Mouse (Mus musculus): ENCODE measurements around the gene Rbm12. TPM values are rescaled to one million over a fixed set of nuclear protein-coding genes. Genes with fewer than 3 reads are reported as not detected.

Rbm12 gene
- polyA plus RNA-seq (2015; fragmentation: Nextera tagmentation; extraction: Ambion mirVana), result 10.0 and 14.5 TPM in 2 replicates

- H3K9ac ChIP-seq, result peak within 1 kb of the TSS; percentile 90
- under 1% methylated on average over 73 of the region's 74 CpGs for WGBS (ENCODE audit: insufficient replicate concordance)
- ATAC-seq (ENCODE audit: low read depth), result peak; percentile 91
These were observed at the start of gene Rbm12, which contains the start of gene Cpne1 for GRCm38 (mm10) chr2:156111358-156112079. TSS of gene Rbm12 (minus strand) at chr2:156111978. TSS of gene Cpne1 (minus strand) at chr2:156111965.

GRCm38 (mm10) chr2:156151538-156151937, 39.8 kb upstream of the Rbm12 start:
- H3K9me3 ChIP-seq (replicated peaks), result no peaks in the 10 kb centered on the region
- ATAC-seq (ENCODE audit: low read depth), result no peak
- no peak overlapping the region for H3K9ac ChIP-seq
- no peak overlapping the region for H3K4me3 ChIP-seq (replicated peaks)
- no peak for DNase-seq
- H3K27me3 ChIP-seq, result no peaks in the 10 kb centered on the region
- H3K4me2 ChIP-seq, result no peak overlapping the region
- H3K27ac ChIP-seq, result no peak overlapping the region
- no peaks in the 10 kb centered on the region; the same call in 1 of the 2 replicates for H3K4me1 ChIP-seq (replicated peaks)
- peaks cover 82% of the 10 kb centered on the region for H3K36me3 ChIP-seq

More at GRCm38 (mm10) chr2:156111358-156112079, at the start of gene Rbm12, which contains the start of gene Cpne1:
- peak within 1 kb of the TSS; percentile 89 for H3K4me3 ChIP-seq (replicated peaks)
- DNase-seq, result peak; percentile 82
- H3K4me2 ChIP-seq, result peak within 1 kb of the TSS; percentile 87
- no peaks in the 10 kb centered on the region for H3K9me3 ChIP-seq (replicated peaks)
- H3K36me3 ChIP-seq, result peaks cover 4% of the 10 kb centered on the region
- no peaks in the 10 kb centered on the region for H3K27me3 ChIP-seq
- H3K27ac ChIP-seq, result peak within 1 kb of the TSS; percentile 82
- peaks cover 31% of the 10 kb centered on the region for H3K4me1 ChIP-seq (replicated peaks)

GRCm38 (mm10) chr2:156147316-156147915, 35.6 kb upstream of the Rbm12 start:
- Histone ChIP-seq H3K36me3 (peaks cover 55% of the 10 kb centered on the region), H3K27ac (no peak overlapping the region), H3K9me3 (replicated peaks) (no peaks in the 10 kb centered on the region), H3K27me3 (no peaks in the 10 kb centered on the region), H3K4me3 (replicated peaks) (no peak overlapping the region), H3K4me2 (no peak overlapping the region), H3K9ac (no peak overlapping the region), H3K4me1 (replicated peaks) (peaks cover 19% of the 10 kb centered on the region)
- DNase-seq, result no peak
- 87% methylated on average over 3 of the region's 3 CpGs for whole genome bisulfite sequencing (ENCODE audit: insufficient replicate concordance)
- ATAC-seq (ENCODE audit: low read depth), result no peak

DNA sequence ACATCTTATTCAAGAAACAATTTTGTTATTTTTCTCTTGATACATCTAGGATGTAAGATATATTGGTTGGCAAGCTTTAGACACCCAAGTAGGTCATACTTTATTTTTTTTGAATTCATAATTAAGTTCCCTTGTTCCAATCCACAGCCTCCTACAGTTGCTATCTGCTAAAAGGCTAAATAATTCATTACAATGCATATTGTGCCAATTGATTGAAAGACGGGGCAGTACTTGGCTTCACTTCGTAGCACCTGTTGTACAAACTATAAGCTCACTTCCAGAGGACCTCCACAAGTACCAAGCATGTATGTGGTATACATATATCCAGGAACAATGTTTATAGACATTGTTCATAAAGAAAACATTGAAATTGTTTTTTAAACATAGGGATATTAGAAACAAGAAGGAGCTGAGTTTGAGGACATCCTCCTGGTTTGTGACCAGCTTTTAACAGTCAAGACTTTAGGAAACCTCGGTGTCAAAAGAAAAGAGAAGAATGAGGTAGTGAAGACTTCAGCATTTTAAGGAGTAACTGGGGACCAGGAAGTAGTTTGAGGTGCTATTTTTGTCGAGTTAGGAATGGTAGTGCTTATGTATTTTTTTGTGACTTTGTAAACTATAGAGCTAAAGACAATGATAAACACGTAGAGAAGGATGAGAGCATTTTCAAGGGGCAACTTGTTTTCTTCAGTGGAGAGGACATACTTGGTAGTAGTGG, 34.7 kb upstream of the Rbm12 start:
- Histone ChIP-seq H3K36me3 (peaks cover 55% of the 10 kb centered on the region), H3K27me3 (no peaks in the 10 kb centered on the region), H3K4me2 (no peak overlapping the region), H3K9ac (no peak overlapping the region), H3K9me3 (replicated peaks) (no peaks in the 10 kb centered on the region), H3K4me1 (replicated peaks) (peaks cover 19% of the 10 kb centered on the region), H3K4me3 (replicated peaks) (no peak overlapping the region), H3K27ac (peak overlapping the region; percentile 6; the same call in 1 of the 2 replicates)
- ATAC-seq (ENCODE audit: low read depth), result no peak
- WGBS (ENCODE audit: insufficient replicate concordance), result 60% methylated on average over 5 of the region's 5 CpGs
- DNase-seq, result no peak

- peak overlapping the region; percentile 96 for H3K4me2 ChIP-seq
- no peak for ATAC-seq (ENCODE audit: low read depth)
These were observed 33.8 kb upstream of the Rbm12 start for GRCm38 (mm10) chr2:156145486-156146130.

DNA sequence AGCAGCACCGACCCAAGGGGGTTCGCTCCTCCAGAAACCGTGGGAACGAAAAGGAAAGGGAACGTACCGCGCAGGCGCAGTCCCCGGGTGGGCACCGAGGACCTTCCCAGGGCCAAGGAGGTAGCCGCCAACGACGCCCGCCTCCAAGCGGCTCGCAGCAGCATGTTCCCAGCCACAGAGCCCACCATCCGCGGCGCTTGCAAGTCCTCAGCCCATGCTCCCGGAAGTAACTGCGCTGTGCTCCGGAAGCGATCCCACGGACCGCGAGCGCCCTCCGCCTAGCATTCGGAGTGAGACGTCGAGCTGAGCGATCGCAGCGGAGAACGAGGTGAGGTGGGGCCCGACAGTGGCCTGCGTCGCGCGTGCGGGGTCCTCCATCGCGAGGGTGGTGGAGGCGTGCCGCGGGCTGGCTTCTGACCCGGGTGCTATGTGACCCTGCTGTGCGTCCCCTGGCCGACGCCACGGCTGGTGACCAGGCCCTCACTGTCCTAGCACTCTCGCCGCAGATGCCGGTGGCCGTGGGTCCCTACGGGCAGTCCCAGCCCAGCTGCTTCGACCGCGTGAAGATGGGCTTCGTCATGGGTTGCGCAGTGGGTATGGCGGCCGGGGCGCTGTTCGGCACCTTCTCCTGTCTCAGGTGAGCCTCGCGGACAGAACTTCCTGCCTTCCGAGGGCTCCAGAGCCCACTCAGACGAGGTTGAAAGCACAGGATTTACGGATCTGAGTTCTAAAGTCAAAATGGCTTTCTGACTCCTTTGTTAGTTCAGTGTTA, 32.4 kb upstream of the Rbm12 start, which contains the start of the genes Romo1 and Nfs1:
Gene Romo1 (plus strand): TSS at position 87 of the 772 bp plus-strand sequence.
Gene Nfs1 (minus strand): TSS at position 234 of the 772 bp plus-strand sequence.
- H3K27me3 ChIP-seq, result no peaks in the 10 kb centered on the region
- peak; percentile 92 for ATAC-seq (ENCODE audit: low read depth)
- H3K4me2 ChIP-seq, result peak within 1 kb of the TSS; percentile 96
- H3K9me3 ChIP-seq (replicated peaks), result no peaks in the 10 kb centered on the region
- peaks cover 23% of the 10 kb centered on the region for H3K4me1 ChIP-seq (replicated peaks)
- peak; percentile 89 for DNase-seq
- peak within 1 kb of the TSS; percentile 92 for H3K9ac ChIP-seq
- peak within 1 kb of the TSS; percentile 94 for H3K27ac ChIP-seq
- peak within 1 kb of the TSS; percentile 92 for H3K4me3 ChIP-seq (replicated peaks)
- under 1% methylated on average over 70 of the region's 70 CpGs for WGBS (ENCODE audit: insufficient replicate concordance)
- peaks cover 53% of the 10 kb centered on the region for H3K36me3 ChIP-seq

More at GRCm38 (mm10) chr2:156145486-156146130, 33.8 kb upstream of the Rbm12 start:
- H3K4me3 ChIP-seq (replicated peaks), result peak overlapping the region; percentile 92
- no peaks in the 10 kb centered on the region for H3K27me3 ChIP-seq
- DNase-seq, result no peak
- H3K27ac ChIP-seq, result no peak overlapping the region
- H3K9ac ChIP-seq, result peak overlapping the region; percentile 92
- peaks cover 19% of the 10 kb centered on the region for H3K4me1 ChIP-seq (replicated peaks)
- no peaks in the 10 kb centered on the region for H3K9me3 ChIP-seq (replicated peaks)
- WGBS (ENCODE audit: insufficient replicate concordance), result 55% methylated on average over 11 of the region's 11 CpGs
- H3K36me3 ChIP-seq, result peaks cover 54% of the 10 kb centered on the region

DNA sequence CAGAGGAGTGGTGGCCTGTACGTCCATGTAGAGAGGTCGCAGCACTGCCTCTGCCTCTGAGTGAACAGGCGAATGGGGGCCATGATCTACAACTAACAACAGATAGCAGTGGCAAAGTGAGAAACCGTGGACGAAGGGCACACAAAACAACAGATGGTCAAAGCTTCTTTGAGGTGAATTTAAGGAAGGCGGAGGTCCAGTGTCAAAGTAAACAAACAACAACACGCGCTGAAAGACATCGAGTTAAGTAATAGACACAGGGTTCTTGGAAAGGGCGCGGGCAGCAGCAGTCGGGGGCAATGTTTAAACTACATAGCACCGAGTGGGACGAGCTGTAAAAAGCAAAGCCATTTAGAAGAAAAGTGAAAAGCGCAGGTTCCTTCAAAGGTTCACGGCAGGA, 31.6 kb upstream of the Rbm12 start:
- WGBS (ENCODE audit: insufficient replicate concordance), result 2% methylated on average over 16 of the region's 16 CpGs
- peak overlapping the region; percentile 92 for H3K9ac ChIP-seq
- H3K27ac ChIP-seq, result peak overlapping the region; percentile 94
- H3K4me1 ChIP-seq (replicated peaks), result peaks cover 23% of the 10 kb centered on the region
- no peaks in the 10 kb centered on the region for H3K27me3 ChIP-seq
- H3K9me3 ChIP-seq (replicated peaks), result no peaks in the 10 kb centered on the region
- peaks cover 53% of the 10 kb centered on the region for H3K36me3 ChIP-seq
- no peak for DNase-seq
- H3K4me2 ChIP-seq, result peak overlapping the region; percentile 96
- 0 out of 2 replicates have a peak, but pooled peaks have one; percentile 2 for ATAC-seq (ENCODE audit: low read depth)
- H3K4me3 ChIP-seq (replicated peaks), result peak overlapping the region; percentile 92

DNA sequence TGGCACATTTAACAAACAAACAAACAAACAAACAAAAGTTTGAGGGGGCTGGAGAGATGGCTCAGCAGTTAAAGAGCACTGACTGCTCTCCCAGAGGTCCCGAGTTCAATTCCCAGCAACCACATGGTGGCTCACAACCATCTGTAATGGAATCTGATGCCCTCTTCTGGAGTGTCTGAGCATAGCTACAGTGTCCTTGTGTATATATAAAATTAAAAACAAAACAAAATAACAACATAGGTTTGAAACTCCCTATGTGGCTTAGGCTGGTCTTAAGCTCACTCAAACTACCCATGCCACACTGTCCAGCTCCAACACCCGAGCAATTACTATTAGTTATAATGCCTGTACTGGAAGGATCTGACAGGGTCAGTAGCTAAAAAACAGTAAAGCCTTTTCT, 31.0 kb upstream of the Rbm12 start:
- H3K27me3 ChIP-seq, result no peaks in the 10 kb centered on the region
- H3K4me3 ChIP-seq (replicated peaks), result peak overlapping the region; percentile 92
- ATAC-seq (ENCODE audit: low read depth) (no peak), DNase-seq (no peak)
- H3K4me1 ChIP-seq (replicated peaks), result peaks cover 23% of the 10 kb centered on the region
- peak overlapping the region; percentile 96 for H3K4me2 ChIP-seq
- peaks cover 49% of the 10 kb centered on the region for H3K36me3 ChIP-seq
- peak overlapping the region; percentile 94 for H3K27ac ChIP-seq
- H3K9ac ChIP-seq, result peak overlapping the region; percentile 92
- H3K9me3 ChIP-seq (replicated peaks), result no peaks in the 10 kb centered on the region
- WGBS (ENCODE audit: insufficient replicate concordance), result 76% methylated on average over 2 of the region's 2 CpGs

DNA sequence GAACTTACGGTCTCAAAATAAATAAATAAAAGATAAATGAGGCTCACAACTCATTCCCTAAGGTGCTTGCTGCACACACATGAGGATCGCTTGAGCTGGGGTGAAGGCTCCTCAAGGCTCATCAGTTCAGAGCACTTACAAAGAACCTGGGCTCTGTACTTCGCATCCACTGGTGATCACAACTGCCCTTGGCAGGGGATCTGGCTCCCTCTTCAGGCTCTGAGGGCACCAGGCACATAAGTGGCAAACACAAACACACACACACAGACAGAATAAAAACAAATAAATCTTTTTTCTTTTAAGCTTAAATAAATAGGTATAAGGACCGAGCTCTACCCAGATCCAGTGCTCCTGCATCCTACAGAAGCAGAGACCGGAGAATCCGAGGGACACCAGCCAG, 23.9 kb upstream of the Rbm12 start:
- Histone ChIP-seq H3K27ac (no peak overlapping the region), H3K27me3 (no peaks in the 10 kb centered on the region), H3K9ac (no peak overlapping the region), H3K4me2 (no peak overlapping the region), H3K4me3 (replicated peaks) (no peak overlapping the region), H3K9me3 (replicated peaks) (no peaks in the 10 kb centered on the region), H3K36me3 (peaks cover 63% of the 10 kb centered on the region), H3K4me1 (replicated peaks) (0 out of 2 replicates have a peak, but pooled peaks cover 4% of the 10 kb centered on the region)
- WGBS (ENCODE audit: insufficient replicate concordance), result 82% methylated on average over 6 of the region's 6 CpGs
- DNase-seq (no peak), ATAC-seq (ENCODE audit: low read depth) (no peak)

DNA sequence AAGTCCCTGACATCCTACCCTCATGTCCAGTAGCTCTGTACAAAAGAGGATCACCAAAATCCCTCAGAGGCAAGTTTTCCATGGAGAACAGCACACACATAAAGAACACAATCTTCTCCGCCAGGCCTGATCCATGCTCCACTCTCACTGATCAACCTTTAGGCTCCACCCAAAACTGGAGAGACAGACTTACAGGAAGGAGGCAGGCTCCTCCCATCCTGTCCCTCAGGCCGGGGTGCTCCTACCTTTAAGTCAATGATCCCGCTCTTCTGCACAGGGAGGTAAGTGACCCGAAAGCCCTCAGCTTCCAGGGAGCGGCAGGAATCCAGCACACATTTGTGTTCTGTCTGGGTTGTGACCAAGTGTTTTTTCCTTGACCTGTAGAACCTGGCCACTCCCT, 22.4 kb upstream of the Rbm12 start:
- Histone ChIP-seq H3K27ac (no peak overlapping the region), H3K36me3 (peaks cover 54% of the 10 kb centered on the region), H3K4me1 (replicated peaks) (no peaks in the 10 kb centered on the region), H3K9ac (no peak overlapping the region), H3K27me3 (no peaks in the 10 kb centered on the region), H3K4me3 (replicated peaks) (no peak overlapping the region), H3K9me3 (replicated peaks) (no peaks in the 10 kb centered on the region), H3K4me2 (no peak overlapping the region)
- DNase-seq (no peak), ATAC-seq (ENCODE audit: low read depth) (no peak)
- WGBS (ENCODE audit: insufficient replicate concordance), result 79% methylated on average over 5 of the region's 5 CpGs

All from liver, embryonic 13.5 days (tissue).